Mouse (Mus musculus) effector memory CD4-positive, alpha-beta T cell, adult 7 months (primary cell): Measurements from ENCODE around the gene Ccdc59. TPM values are rescaled to one million over a fixed set of nuclear protein-coding genes. Genes with fewer than 3 reads are reported as not detected.

Experiments
- polyA plus RNA-seq: library from polyadenylated mRNA; unstranded; fragments of 100-300 nt; shearing (Covaris generic); gene quantifications from one replicate; pipeline ENCODE4 v1.2.1, GENCODE M21; 2017

Gene Ccdc59
- polyA plus RNA-seq: 65.8 TPM

DNA sequence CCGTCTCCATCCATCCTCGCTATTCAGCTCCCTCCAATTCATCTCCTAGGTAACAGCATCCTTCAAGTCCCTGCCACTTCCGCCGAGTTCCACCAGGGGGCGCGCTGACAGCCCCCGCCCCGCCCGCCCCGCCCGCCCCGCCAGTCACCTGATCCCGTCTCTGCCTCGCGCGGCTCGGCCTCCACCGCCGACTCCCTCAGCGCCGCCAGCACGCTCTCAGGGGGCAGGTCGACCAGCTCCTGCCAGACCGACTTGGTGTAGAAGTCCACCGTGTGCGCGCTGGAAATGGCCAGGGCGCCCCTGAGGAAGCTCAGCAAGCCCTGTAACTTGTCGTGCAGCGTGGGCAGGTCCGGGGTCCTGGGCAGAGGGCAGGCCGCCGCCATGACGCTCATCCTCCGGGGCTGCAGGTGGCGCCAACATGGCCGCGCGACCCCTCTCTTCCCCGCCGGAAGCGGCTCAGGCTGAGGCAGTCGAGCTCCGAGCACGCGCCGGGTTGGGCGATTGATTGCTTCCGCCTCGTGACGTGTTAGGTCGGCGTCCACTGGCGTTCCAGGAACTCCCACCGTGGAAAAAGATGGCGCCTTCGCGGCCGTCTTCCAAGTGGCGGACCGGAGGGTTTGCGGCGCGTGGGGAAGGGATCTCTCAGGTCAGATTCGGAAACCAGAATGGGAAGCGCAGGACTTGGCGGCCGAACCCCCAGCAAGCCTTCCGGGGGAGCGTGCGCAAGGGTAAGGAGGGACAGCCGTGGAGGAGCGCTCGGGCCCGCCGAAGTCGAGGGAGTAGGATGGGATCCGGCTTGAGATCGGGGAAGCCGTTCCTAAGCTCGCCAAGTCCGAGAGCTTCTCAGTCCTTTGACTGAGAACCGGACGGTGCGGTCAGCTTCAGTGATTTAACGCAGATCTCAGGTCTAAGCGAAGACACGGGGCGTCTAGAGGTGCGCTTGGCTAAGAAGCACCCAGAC, at the start of gene Ccdc59, which contains the start of gene Mettl25:
Gene Ccdc59 (plus strand): TSS at position 140 of the 961 bp plus-strand sequence.
Gene Mettl25 (minus strand): TSS at position 453 of the 961 bp plus-strand sequence.

Other genes with a start within 250 kb of the Ccdc59 start
- gene Mettl25, start 313 bp downstream of the Ccdc59 start, polyA plus RNA-seq: 6.6 TPM